Comparison of ENCODE assay signal across 16 mouse cellular contexts in genomic region chr13:8567111-8568026, GRCm38 (mm10).
DNase-seq lines count a peak whose midpoint lies in the region; ATAC-seq and TF ChIP-seq lines count a peak whose summit lies in the region.
"Had no signal": no experiment of that assay in that cellular context is flagged by ENCODE, and none has a peak within 500 bp of the region (broad histone marks: within the 10 kb centered on the region; RNA-seq: fewer than 3 reads in every experiment).

No protein-coding gene starts in this region.

- no peak overlapping the region for H3K27ac ChIP-seq in cerebellum, adult 2 months (ENCODE audit: insufficient read depth, low read length)
- H3K27ac ChIP-seq in hindbrain, embryonic 15.5 days (replicated peaks) = no peak overlapping the region
- no peak overlapping the region for H3K27ac ChIP-seq in hindbrain, embryonic 11.5 days (ENCODE audit: low read depth, low read length)
- H3K27ac ChIP-seq in embryonic facial prominence, embryonic 14.5 days (replicated peaks; ENCODE audit: low read depth, low read length) = no peak overlapping the region
- H3K27ac ChIP-seq in limb, embryonic 11.5 days (replicated peaks; ENCODE audit: low read depth, low read length) = no peak overlapping the region
- no peak overlapping the region for H3K27ac ChIP-seq in kidney, embryonic 14.5 days (ENCODE audit: low read depth, low read length)
- H3K27ac ChIP-seq: heart, embryonic 10.5 days; layer of hippocampus, adult 2 months had no signal

- H3K4me1 ChIP-seq in cerebellum, adult 2 months (ENCODE audit: control insufficient read depth, insufficient read depth, low read length) = no peaks in the 10 kb centered on the region; the same call in 1 of the 2 replicates
- H3K4me1 ChIP-seq in hindbrain, embryonic 15.5 days (replicated peaks) = peaks cover 3% of the 10 kb centered on the region
- H3K4me1 ChIP-seq in hindbrain, embryonic 11.5 days (replicated peaks; ENCODE audit: control insufficient read depth, insufficient read depth, low read length) = no peaks in the 10 kb centered on the region
- no peaks in the 10 kb centered on the region for H3K4me1 ChIP-seq in embryonic facial prominence, embryonic 14.5 days (ENCODE audit: control insufficient read depth, insufficient read depth, low read length)
- no peaks in the 10 kb centered on the region; the same call in 1 of the 2 replicates for H3K4me1 ChIP-seq in limb, embryonic 11.5 days (ENCODE audit: control insufficient read depth, insufficient read depth, low read length)
- H3K4me1 ChIP-seq in kidney, embryonic 14.5 days (ENCODE audit: control insufficient read depth, insufficient read depth, low read length) = no peaks in the 10 kb centered on the region
- H3K4me1 ChIP-seq: heart, embryonic 10.5 days had no signal

- no peak overlapping the region for H3K9ac ChIP-seq in hindbrain, embryonic 15.5 days
- H3K9ac ChIP-seq in hindbrain, embryonic 11.5 days (ENCODE audit: low read depth, low read length) = no peak overlapping the region
- H3K9ac ChIP-seq in embryonic facial prominence, embryonic 14.5 days (ENCODE audit: low read depth, low read length) = no peak overlapping the region
- no peak overlapping the region for H3K9ac ChIP-seq in limb, embryonic 11.5 days (ENCODE audit: low read length)
- H3K9ac ChIP-seq in kidney, embryonic 14.5 days (ENCODE audit: low read depth, low read length) = no peak overlapping the region
- H3K9ac ChIP-seq: liver, postnatal 0 days had no signal

- WGBS in cerebellum, adult 2 months = 17% methylated on average over 15 of the region's 15 CpGs
- WGBS in hindbrain, embryonic 15.5 days = 56% methylated on average over 15 of the region's 15 CpGs
- 74% methylated on average over 15 of the region's 15 CpGs for WGBS in hindbrain, embryonic 11.5 days
- WGBS in embryonic facial prominence, embryonic 14.5 days = 54% methylated on average over 15 of the region's 15 CpGs
- 45% methylated on average over 15 of the region's 15 CpGs for WGBS in limb, embryonic 11.5 days
- 71% methylated on average over 15 of the region's 15 CpGs for WGBS in kidney, embryonic 14.5 days

- no peak for TF ChIP-seq CTCF in cerebellum, adult 2 months (IDR thresholded peaks at IDR 0.05; ENCODE audit: borderline replicate concordance, insufficient read depth, low read depth, low read length)

- no peak for TF ChIP-seq POLR2A in cerebellum, adult 2 months (IDR thresholded peaks at IDR 0.05; ENCODE audit: borderline replicate concordance, insufficient read depth, low read length)

- no peaks in the 10 kb centered on the region for H3K36me3 ChIP-seq in hindbrain, embryonic 15.5 days
- H3K36me3 ChIP-seq in hindbrain, embryonic 11.5 days (ENCODE audit: control insufficient read depth, insufficient read depth, low read length) = no peaks in the 10 kb centered on the region
- H3K36me3 ChIP-seq in embryonic facial prominence, embryonic 14.5 days (ENCODE audit: control insufficient read depth, insufficient read depth, low read length) = no peaks in the 10 kb centered on the region
- no peaks in the 10 kb centered on the region for H3K36me3 ChIP-seq in limb, embryonic 11.5 days (ENCODE audit: control insufficient read depth, insufficient read depth, low read length)
- H3K36me3 ChIP-seq in kidney, embryonic 14.5 days (ENCODE audit: control insufficient read depth, insufficient read depth, low read length) = no peaks in the 10 kb centered on the region
- H3K36me3 ChIP-seq: heart, embryonic 10.5 days had no signal

- no peaks in the 10 kb centered on the region; the same call in 1 of the 2 replicates for H3K27me3 ChIP-seq in cerebellum, adult 2 months (ENCODE audit: control insufficient read depth, insufficient read depth, low read length)
- H3K27me3 ChIP-seq in hindbrain, embryonic 15.5 days = no peaks in the 10 kb centered on the region
- H3K27me3 ChIP-seq in hindbrain, embryonic 11.5 days (ENCODE audit: control insufficient read depth, insufficient read depth, low read length) = no peaks in the 10 kb centered on the region
- H3K27me3 ChIP-seq in embryonic facial prominence, embryonic 14.5 days (replicated peaks; ENCODE audit: control insufficient read depth, insufficient read depth, low read length) = no peaks in the 10 kb centered on the region
- no peaks in the 10 kb centered on the region for H3K27me3 ChIP-seq in limb, embryonic 11.5 days (ENCODE audit: control insufficient read depth, insufficient read depth, low read length)
- H3K27me3 ChIP-seq in kidney, embryonic 14.5 days (ENCODE audit: control insufficient read depth, insufficient read depth, low read length) = no peaks in the 10 kb centered on the region

- no peak overlapping the region for H3K4me3 ChIP-seq in cerebellum, adult 2 months (replicated peaks; ENCODE audit: insufficient read depth, low read depth, low read length)
- H3K4me3 ChIP-seq in hindbrain, embryonic 15.5 days = no peak overlapping the region
- H3K4me3 ChIP-seq in hindbrain, embryonic 11.5 days (ENCODE audit: low read depth, low read length) = no peak overlapping the region
- H3K4me3 ChIP-seq in embryonic facial prominence, embryonic 14.5 days (ENCODE audit: low read depth, low read length) = no peak overlapping the region
- no peak overlapping the region for H3K4me3 ChIP-seq in limb, embryonic 11.5 days (ENCODE audit: low read depth, low read length)
- no peak overlapping the region for H3K4me3 ChIP-seq in kidney, embryonic 14.5 days (ENCODE audit: low read length)
- H3K4me3 ChIP-seq: heart, embryonic 10.5 days; layer of hippocampus, adult 2 months; myocyte had no signal

- H3K4me2 ChIP-seq in hindbrain, embryonic 15.5 days = no peak overlapping the region
- H3K4me2 ChIP-seq in hindbrain, embryonic 11.5 days (replicated peaks; ENCODE audit: low read depth, low read length) = no peak overlapping the region
- no peak overlapping the region for H3K4me2 ChIP-seq in embryonic facial prominence, embryonic 14.5 days (ENCODE audit: low read depth, low read length)
- no peak overlapping the region for H3K4me2 ChIP-seq in limb, embryonic 11.5 days (ENCODE audit: low read depth, severe bottlenecking)
- no peak overlapping the region for H3K4me2 ChIP-seq in kidney, embryonic 14.5 days (replicated peaks; ENCODE audit: low read depth, low read length)

- peak; percentile 52 for ATAC-seq in hindbrain, embryonic 15.5 days (ENCODE audit: low FRiP score, low read depth)
- no peak for ATAC-seq in hindbrain, embryonic 11.5 days (ENCODE audit: low FRiP score)
- peak; percentile 53; the same call in 1 of the 2 replicates for ATAC-seq in embryonic facial prominence, embryonic 14.5 days (ENCODE audit: low read depth)
- peak; percentile 84 for ATAC-seq in limb, embryonic 11.5 days (ENCODE audit: insufficient number of reproducible peaks, low FRiP score, low TSS enrichment, low read depth)
- no peak for ATAC-seq in kidney, embryonic 14.5 days (ENCODE audit: low FRiP score, low TSS enrichment)
- ATAC-seq: liver, postnatal 0 days; Patski had no signal

- DNase-seq in cerebellum, adult 2 months = peak; percentile 19 to 29
- no peak for DNase-seq in cerebellum, adult 8-10 months
- no peak for DNase-seq in hindbrain, embryonic 11.5 days (ENCODE audit: low spot score)
- peak; percentile 30 for DNase-seq in embryonic facial prominence, embryonic 14.5 days (ENCODE audit: low spot score)
- peak; percentile 56 for DNase-seq in limb, embryonic 11.5 days (ENCODE audit: low spot score)
- DNase-seq in urinary bladder, adult 18-20 months (ENCODE audit: low spot score in 2 of 2) = no peak
- DNase-seq: embryo, embryonic 11 days; gastrocnemius, postnatal 10 days; kidney, adult 2 months; liver, postnatal 0 days had no signal

- no peaks in the 10 kb centered on the region for H3K9me3 ChIP-seq in hindbrain, embryonic 15.5 days
- no peaks in the 10 kb centered on the region for H3K9me3 ChIP-seq in hindbrain, embryonic 11.5 days (ENCODE audit: control insufficient read depth, low read length)
- no peaks in the 10 kb centered on the region for H3K9me3 ChIP-seq in embryonic facial prominence, embryonic 14.5 days (ENCODE audit: control insufficient read depth, low read length)
- H3K9me3 ChIP-seq in limb, embryonic 11.5 days (ENCODE audit: control insufficient read depth, low read length) = no peaks in the 10 kb centered on the region
- no peaks in the 10 kb centered on the region for H3K9me3 ChIP-seq in kidney, embryonic 14.5 days (ENCODE audit: control insufficient read depth, low read length)
- H3K9me3 ChIP-seq: heart, embryonic 10.5 days had no signal

Comparison
In these comparisons a context has a peak if more than half of its experiments do, and no peak if none do; other contexts are left out.
1. DNase-seq: peak in cerebellum, adult 2 months (2 of 2), embryonic facial prominence, embryonic 14.5 days (single experiment) and limb, embryonic 11.5 days (single experiment); none in cerebellum, adult 8-10 months (single experiment), hindbrain, embryonic 11.5 days (single experiment) and urinary bladder, adult 18-20 months (0 of 2).
2. ATAC-seq: peak in hindbrain, embryonic 15.5 days (single experiment), embryonic facial prominence, embryonic 14.5 days (single experiment) and limb, embryonic 11.5 days (single experiment); none in hindbrain, embryonic 11.5 days (single experiment) and kidney, embryonic 14.5 days (single experiment).